ENCODE assay signal across 7 mouse cellular contexts in the genomic region with DNA sequence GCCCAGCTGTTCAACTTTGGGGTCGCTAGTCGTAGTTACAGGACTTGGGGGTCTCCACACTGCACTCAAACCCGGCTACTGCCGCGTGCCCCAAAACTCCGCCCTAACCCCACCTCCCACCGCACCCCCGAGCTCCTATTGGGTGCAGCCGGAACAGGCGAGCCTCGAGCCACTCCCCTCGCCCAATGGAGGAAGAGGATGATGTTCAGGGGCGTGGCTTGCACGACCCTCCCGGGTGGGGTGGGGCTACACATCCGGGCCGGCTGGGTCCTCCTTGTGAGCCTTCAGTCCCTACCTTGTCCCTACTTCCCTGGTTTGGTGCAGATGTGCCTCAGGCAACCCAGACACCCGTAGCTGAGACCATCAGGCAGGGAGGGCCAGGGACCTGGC. TPM values are rescaled to one million over a fixed set of nuclear protein-coding genes. Genes with fewer than 3 reads are reported as not detected.
A peak's percentile ranks its signal among the peaks of the same experiment; 100 is the strongest.
DNase-seq lines count a peak whose midpoint lies in the region; ATAC-seq lines count a peak whose summit lies in the region.

No protein-coding gene starts in this region.

- DNase-seq in adrenal gland, adult 18-20 months (ENCODE audit: low spot score in 2 of 2) = peak; percentile 87 to 88
- peak; percentile 99 for DNase-seq in embryo, embryonic 11 days
- peak; percentile 80 to 89 for DNase-seq in gastrocnemius, postnatal 36 days
- DNase-seq in left cerebral cortex, postnatal 36 days (ENCODE audit: low spot score in 2 of 2) = peak; percentile 84 to 87
- peak; percentile 99 for DNase-seq in midbrain, embryonic 11.5 days (ENCODE audit: low spot score, missing footprints)
- DNase-seq in skeletal muscle tissue, adult 2 months (ENCODE audit: low read depth, low spot score) = peak; percentile 87

- H3K27me3 ChIP-seq in intestine, embryonic 16.5 days (replicated peaks; ENCODE audit: control insufficient read depth, insufficient read depth, low read length) = no peaks in the 10 kb centered on the region
- no peaks in the 10 kb centered on the region for H3K27me3 ChIP-seq in midbrain, embryonic 11.5 days (ENCODE audit: control insufficient read depth, insufficient read depth, low read length)

- no peaks in the 10 kb centered on the region for H3K9me3 ChIP-seq in intestine, embryonic 16.5 days (ENCODE audit: control insufficient read depth, low read length)
- no peaks in the 10 kb centered on the region for H3K9me3 ChIP-seq in midbrain, embryonic 11.5 days (ENCODE audit: control insufficient read depth, low read length)

- peak overlapping the region; percentile 99 for H3K27ac ChIP-seq in intestine, embryonic 16.5 days (ENCODE audit: low read length)
- H3K27ac ChIP-seq in midbrain, embryonic 11.5 days (ENCODE audit: low read depth, low read length) = peak overlapping the region; percentile 93

- peak overlapping the region; percentile 83 for H3K9ac ChIP-seq in intestine, embryonic 16.5 days (ENCODE audit: low read depth, low read length)
- H3K9ac ChIP-seq in midbrain, embryonic 11.5 days (ENCODE audit: low read length) = peak overlapping the region; percentile 74

- H3K4me1 ChIP-seq in intestine, embryonic 16.5 days (ENCODE audit: control insufficient read depth, insufficient read depth, low read length) = peaks cover 25% of the 10 kb centered on the region; the same call in 1 of the 2 replicates
- H3K4me1 ChIP-seq in midbrain, embryonic 11.5 days (ENCODE audit: control insufficient read depth, insufficient read depth, low read length) = peaks cover 17% of the 10 kb centered on the region

- H3K4me3 ChIP-seq in intestine, embryonic 16.5 days (ENCODE audit: low read length) = peak overlapping the region; percentile 78
- peak overlapping the region; percentile 66 for H3K4me3 ChIP-seq in midbrain, embryonic 11.5 days (ENCODE audit: low read depth, low read length)

- H3K4me2 ChIP-seq in intestine, embryonic 16.5 days (ENCODE audit: low read depth, low read length) = peak overlapping the region; percentile 86
- H3K4me2 ChIP-seq in midbrain, embryonic 11.5 days = peak overlapping the region; percentile 82

- 0% methylated on average over 18 of the region's 18 CpGs for WGBS in intestine, embryonic 16.5 days
- WGBS in midbrain, embryonic 11.5 days = under 1% methylated on average over 18 of the region's 18 CpGs

- no peaks in the 10 kb centered on the region for H3K36me3 ChIP-seq in intestine, embryonic 16.5 days (ENCODE audit: control insufficient read depth, insufficient read depth, low read length)
- H3K36me3 ChIP-seq in midbrain, embryonic 11.5 days (ENCODE audit: control insufficient read depth, insufficient read depth, low read length) = 0 out of 2 replicates have a peak, but pooled peaks cover 8% of the 10 kb centered on the region

- peak; percentile 89 for ATAC-seq in intestine, embryonic 16.5 days
- peak; percentile 96 for ATAC-seq in midbrain, embryonic 11.5 days (ENCODE audit: low FRiP score)

- intact Hi-C loops in gastrocnemius, postnatal 36 days (cut with DNase I) = no loop called here
- intact Hi-C loops in left cerebral cortex, postnatal 36 days (cut with DNase I) = no loop called here

RNA-seq across cellular contexts. Expression of gene Ldlr, which starts 0.9 kb away (rescaled TPM):
- total RNA-seq in adrenal gland, adult 18-20 months (2021) = 100 to 1,000 TPM; 135 to 173 TPM
- 1 to 10 TPM; 2.4 to 3.5 TPM for total RNA-seq in gastrocnemius, postnatal 36 days (2021)
- 86.7 and 88.2 TPM in 2 replicates for polyA plus RNA-seq in intestine, embryonic 16.5 days (2015; fragmentation: Nextera tagmentation; extraction: Ambion mirVana)
- 10 to 100 TPM; 16.1 to 21.0 TPM for total RNA-seq in left cerebral cortex, postnatal 36 days (2021)
- 18.9 and 22.1 TPM in 2 replicates for polyA plus RNA-seq in midbrain, embryonic 11.5 days (2014; fragmentation: Nextera tagmentation; extraction: Ambion mirVana)

RNA-seq across cellular contexts. Expression of gene Spc24, which starts 36.0 kb away (rescaled TPM):
- 1 to 10 TPM in 1 of 2 experiments, under 1 TPM in 1; 0.56 to 1.1 TPM for total RNA-seq in adrenal gland, adult 18-20 months (2021)
- 1 to 10 TPM in 1 of 2 experiments, under 1 TPM in 1; 0.64 to 1.8 TPM for total RNA-seq in gastrocnemius, postnatal 36 days (2021)
- polyA plus RNA-seq in intestine, embryonic 16.5 days (2015; fragmentation: Nextera tagmentation; extraction: Ambion mirVana) = 85.5 and 106 TPM in 2 replicates
- total RNA-seq in left cerebral cortex, postnatal 36 days (2021) = 1 to 10 TPM; 1.5 TPM
- 91.3 and 115 TPM in 2 replicates for polyA plus RNA-seq in midbrain, embryonic 11.5 days (2014; fragmentation: Nextera tagmentation; extraction: Ambion mirVana)

Comparison
In these comparisons a context has a peak if more than half of its experiments do, and no peak if none do; other contexts are left out.
1. Peak in every context shown above with its lines: DNase-seq, ATAC-seq, H3K4me3 ChIP-seq and H3K27ac ChIP-seq.
2. RNA of gene Ldlr, which starts 0.9 kb away (total RNA-seq): 135 to 173 TPM in adrenal gland, adult 18-20 months; 16.1 to 21.0 TPM in left cerebral cortex, postnatal 36 days and 2.4 to 3.5 TPM in gastrocnemius, postnatal 36 days; every median in the first group is over 4 times any median in the second.